Comparison of ENCODE assay signal across 8 mouse cellular contexts in genomic region chr16:17802839-17803674, GRCm38 (mm10). TPM values are rescaled to one million over a fixed set of nuclear protein-coding genes. Genes with fewer than 3 reads are reported as not detected.
A peak's percentile ranks its signal among the peaks of the same experiment; 100 is the strongest.
DNase-seq lines count a peak whose midpoint lies in the region; ATAC-seq and TF ChIP-seq lines count a peak whose summit lies in the region.

No protein-coding gene starts in this region.

- H3K4me2 ChIP-seq in embryonic facial prominence, embryonic 12.5 days (replicated peaks), result peak overlapping the region; percentile 50
- H3K4me2 ChIP-seq in hindbrain, embryonic 12.5 days (replicated peaks), result peak overlapping the region; percentile 55
- H3K4me2 ChIP-seq in limb, embryonic 12.5 days, result peak overlapping the region; percentile 60
- H3K4me2 ChIP-seq in midbrain, embryonic 16.5 days (ENCODE audit: low read length), result peak overlapping the region; percentile 83

- no peak overlapping the region for H3K27ac ChIP-seq in MEL (ENCODE audit: control insufficient read depth, low read depth, low read length)
- H3K27ac ChIP-seq in embryonic facial prominence, embryonic 12.5 days, result no peak overlapping the region
- H3K27ac ChIP-seq in hindbrain, embryonic 12.5 days, result no peak overlapping the region
- H3K27ac ChIP-seq in limb, embryonic 12.5 days, result no peak overlapping the region
- H3K27ac ChIP-seq in midbrain, embryonic 16.5 days (ENCODE audit: low read length), result no peak overlapping the region

- TF ChIP-seq EP300 in MEL (IDR thresholded peaks at IDR 0.05; ENCODE audit: low read depth in 1 of 2, low read length in 2 of 2), result no peak

- no peak for TF ChIP-seq RAD21 in MEL (IDR thresholded peaks at IDR 0.05; ENCODE audit: low read depth, low read length)

- H3K4me1 ChIP-seq in MEL (ENCODE audit: control insufficient read depth in 1 of 2, insufficient read depth in 2 of 2, low read length in 2 of 2), result peaks cover 2 to 28% of the 10 kb centered on the region in 2 experiments; a peak in 3 of 4 replicates
- H3K4me1 ChIP-seq in embryonic facial prominence, embryonic 12.5 days, result peaks cover 93% of the 10 kb centered on the region
- peaks cover 69% of the 10 kb centered on the region for H3K4me1 ChIP-seq in hindbrain, embryonic 12.5 days
- peaks cover 97% of the 10 kb centered on the region for H3K4me1 ChIP-seq in limb, embryonic 12.5 days (replicated peaks)
- peaks cover 36% of the 10 kb centered on the region for H3K4me1 ChIP-seq in midbrain, embryonic 16.5 days (ENCODE audit: control insufficient read depth, insufficient read depth, low read length)

- no peak overlapping the region for H3K9ac ChIP-seq in MEL (ENCODE audit: control insufficient read depth, low read depth, low read length, poor library complexity, severe bottlenecking)
- peak overlapping the region; percentile 42; the same call in 1 of the 2 replicates for H3K9ac ChIP-seq in embryonic facial prominence, embryonic 12.5 days
- H3K9ac ChIP-seq in hindbrain, embryonic 12.5 days, result peak overlapping the region; percentile 29
- peak overlapping the region; percentile 52; the same call in 1 of the 2 replicates for H3K9ac ChIP-seq in limb, embryonic 12.5 days (replicated peaks)
- peak overlapping the region; percentile 54; the same call in 1 of the 2 replicates for H3K9ac ChIP-seq in midbrain, embryonic 16.5 days (ENCODE audit: low read depth, low read length)

- WGBS in embryonic facial prominence, embryonic 12.5 days, result 5% methylated on average over 83 of the region's 83 CpGs
- 2% methylated on average over 83 of the region's 83 CpGs for WGBS in hindbrain, embryonic 12.5 days
- 3% methylated on average over 83 of the region's 83 CpGs for WGBS in limb, embryonic 12.5 days
- WGBS in midbrain, embryonic 16.5 days, result 1% methylated on average over 83 of the region's 83 CpGs

- no peak for ATAC-seq in cerebellum, adult (ENCODE audit: insufficient number of reproducible peaks, low FRiP score, low TSS enrichment)
- ATAC-seq in embryonic facial prominence, embryonic 12.5 days (ENCODE audit: insufficient number of reproducible peaks, insufficient read depth, low FRiP score, low TSS enrichment), result no peak
- no peak for ATAC-seq in hindbrain, embryonic 12.5 days (ENCODE audit: low FRiP score)
- no peak for ATAC-seq in limb, embryonic 12.5 days (ENCODE audit: insufficient number of reproducible peaks, insufficient read depth, low FRiP score, low TSS enrichment, low read depth)
- ATAC-seq in midbrain, embryonic 16.5 days, result no peak
- no peak for ATAC-seq in erythroid progenitor cell, adult 5-6 weeks (replicated peaks; ENCODE audit: low FRiP score, poor library complexity, severe bottlenecking)

- peaks cover 5% of the 10 kb centered on the region; the same call in 1 of the 2 replicates for H3K79me2 ChIP-seq in MEL (ENCODE audit: control insufficient read depth, insufficient read depth, low read length, poor library complexity)

- DNase-seq in cerebellum, adult 11-12 months, result peak; percentile 33
- no peak for DNase-seq in MEL (ENCODE audit: low read depth, low spot score)

- no peaks in the 10 kb centered on the region for H3K27me3 ChIP-seq in MEL (ENCODE audit: control insufficient read depth in 1 of 2, insufficient read depth in 2 of 2, low read length in 2 of 2)
- peaks cover 54% of the 10 kb centered on the region for H3K27me3 ChIP-seq in embryonic facial prominence, embryonic 12.5 days
- peaks cover 94% of the 10 kb centered on the region for H3K27me3 ChIP-seq in hindbrain, embryonic 12.5 days
- H3K27me3 ChIP-seq in limb, embryonic 12.5 days, result peaks cover 78% of the 10 kb centered on the region
- H3K27me3 ChIP-seq in midbrain, embryonic 16.5 days (ENCODE audit: control insufficient read depth, insufficient read depth, low read depth, low read length), result peaks cover 65% of the 10 kb centered on the region

- no peak overlapping the region for H3K4me3 ChIP-seq in MEL (ENCODE audit: control insufficient read depth in 1 of 2, insufficient read depth in 1 of 2, low read depth in 2 of 2, low read length in 2 of 2)
- H3K4me3 ChIP-seq in embryonic facial prominence, embryonic 12.5 days, result peak overlapping the region; percentile 29
- peak overlapping the region; percentile 31 for H3K4me3 ChIP-seq in hindbrain, embryonic 12.5 days
- peak overlapping the region; percentile 32 for H3K4me3 ChIP-seq in limb, embryonic 12.5 days (replicated peaks)
- H3K4me3 ChIP-seq in midbrain, embryonic 16.5 days (ENCODE audit: low read depth, low read length), result peak overlapping the region; percentile 42

- no peaks in the 10 kb centered on the region for H3K9me3 ChIP-seq in MEL (replicated peaks; ENCODE audit: insufficient read depth, low read length)
- no peaks in the 10 kb centered on the region for H3K9me3 ChIP-seq in embryonic facial prominence, embryonic 12.5 days
- H3K9me3 ChIP-seq in hindbrain, embryonic 12.5 days (replicated peaks), result no peaks in the 10 kb centered on the region
- H3K9me3 ChIP-seq in limb, embryonic 12.5 days, result no peaks in the 10 kb centered on the region
- no peaks in the 10 kb centered on the region for H3K9me3 ChIP-seq in midbrain, embryonic 16.5 days (replicated peaks; ENCODE audit: control insufficient read depth, low read length, poor library complexity, severe bottlenecking)

- peaks cover 0 to 4% of the 10 kb centered on the region in 2 experiments; a peak in 2 of 4 replicates for H3K36me3 ChIP-seq in MEL (ENCODE audit: control insufficient read depth in 1 of 2, insufficient read depth in 2 of 2, low read length in 2 of 2)
- peaks cover 12% of the 10 kb centered on the region for H3K36me3 ChIP-seq in embryonic facial prominence, embryonic 12.5 days
- no peaks in the 10 kb centered on the region for H3K36me3 ChIP-seq in hindbrain, embryonic 12.5 days
- peaks cover 55% of the 10 kb centered on the region for H3K36me3 ChIP-seq in limb, embryonic 12.5 days
- H3K36me3 ChIP-seq in midbrain, embryonic 16.5 days (ENCODE audit: control insufficient read depth, insufficient read depth, low read length), result no peaks in the 10 kb centered on the region

- peak in 2 of 3 experiments; percentile 12 to 21; a peak in 2 of 6 replicates for TF ChIP-seq CTCF in MEL (IDR thresholded peaks at IDR 0.05 in 2 of 3, conservative IDR thresholded peaks at IDR 0.05 in 1 of 3; ENCODE audit: control insufficient read depth in 1 of 3, insufficient read depth in 1 of 3, low read depth in 2 of 3, low read length in 3 of 3, poor library complexity in 1 of 3, severe bottlenecking in 1 of 3)

- TF ChIP-seq POLR2A in MEL (IDR thresholded peaks at IDR 0.05; ENCODE audit: control insufficient read depth in 1 of 2, insufficient read depth in 1 of 2, low read depth in 1 of 2, low read length in 2 of 2, poor library complexity in 1 of 2), result no peak

RNA-seq across cellular contexts. Expression of gene Scarf2, which starts 6.0 kb away (rescaled TPM):
- total RNA-seq in MEL (2012; rRNA removed), result 0.62 TPM in 2 replicates
- polyA plus RNA-seq in MEL (2012; ENCODE audit: insufficient read depth in 1 of 2, insufficient read length in 2 of 2, low read depth in 1 of 2, low replicate concordance in 2 of 2, missing spikeins in 1 of 2), result 1 to 10 TPM in 1 of 2 experiments, not detected in 1; 1.2 TPM
- polyA plus RNA-seq in embryonic facial prominence, embryonic 12.5 days (2016; fragmentation: Nextera tagmentation; extraction: Ambion mirVana), result 47.6 and 49.8 TPM in 2 replicates
- polyA plus RNA-seq in hindbrain, embryonic 12.5 days (2016; fragmentation: Nextera tagmentation; extraction: Ambion mirVana), result 21.0 and 26.5 TPM in 2 replicates
- 41.0 and 46.3 TPM in 2 replicates for polyA plus RNA-seq in limb, embryonic 12.5 days (2016; fragmentation: Nextera tagmentation; extraction: Ambion mirVana)
- 0.88 and 1.2 TPM in 2 replicates for polyA plus RNA-seq in midbrain, embryonic 16.5 days (2015; fragmentation: Nextera tagmentation; extraction: Ambion mirVana)
- total RNA-seq in erythroid progenitor cell, adult 5-6 weeks (2015; ENCODE audit: low replicate concordance), result 0.42 TPM in 1 of 2 replicates, not detected in the other
- total RNA-seq in erythroid progenitor cell, adult 5-6 weeks (2017; ENCODE audit: low replicate concordance), result not detected in 2 replicates

RNA-seq across cellular contexts. Expression of gene B830017H08Rik, which starts 29.9 kb away (rescaled TPM):
- not detected in 2 replicates for total RNA-seq in MEL (2012; rRNA removed)
- under 1 TPM in 1 of 2 experiments, not detected in 1; 0.06 TPM for polyA plus RNA-seq in MEL (2012; ENCODE audit: insufficient read depth in 1 of 2, insufficient read length in 2 of 2, low read depth in 1 of 2, low replicate concordance in 2 of 2, missing spikeins in 1 of 2)
- 0.47 and 0.70 TPM in 2 replicates for polyA plus RNA-seq in embryonic facial prominence, embryonic 12.5 days (2016; fragmentation: Nextera tagmentation; extraction: Ambion mirVana)
- 0.93 and 1.0 TPM in 2 replicates for polyA plus RNA-seq in hindbrain, embryonic 12.5 days (2016; fragmentation: Nextera tagmentation; extraction: Ambion mirVana)
- 0.27 and 0.56 TPM in 2 replicates for polyA plus RNA-seq in limb, embryonic 12.5 days (2016; fragmentation: Nextera tagmentation; extraction: Ambion mirVana)
- 3.8 and 4.2 TPM in 2 replicates for polyA plus RNA-seq in midbrain, embryonic 16.5 days (2015; fragmentation: Nextera tagmentation; extraction: Ambion mirVana)
- total RNA-seq in erythroid progenitor cell, adult 5-6 weeks (2015; ENCODE audit: low replicate concordance), result not detected in 2 replicates
- total RNA-seq in erythroid progenitor cell, adult 5-6 weeks (2017; ENCODE audit: low replicate concordance), result not detected in 2 replicates

RNA-seq across cellular contexts. Expression of gene Car15, which starts 35.1 kb away (rescaled TPM):
- 2.0 and 2.4 TPM in 2 replicates for total RNA-seq in MEL (2012; rRNA removed)
- polyA plus RNA-seq in MEL (2012; ENCODE audit: insufficient read depth in 1 of 2, insufficient read length in 2 of 2, low read depth in 1 of 2, low replicate concordance in 2 of 2, missing spikeins in 1 of 2), result 1 to 10 TPM in 1 of 2 experiments, not detected in 1; 3.6 TPM
- polyA plus RNA-seq in embryonic facial prominence, embryonic 12.5 days (2016; fragmentation: Nextera tagmentation; extraction: Ambion mirVana), result 2.6 and 3.3 TPM in 2 replicates
- 3.5 and 4.1 TPM in 2 replicates for polyA plus RNA-seq in hindbrain, embryonic 12.5 days (2016; fragmentation: Nextera tagmentation; extraction: Ambion mirVana)
- 2.9 and 3.6 TPM in 2 replicates for polyA plus RNA-seq in limb, embryonic 12.5 days (2016; fragmentation: Nextera tagmentation; extraction: Ambion mirVana)
- 3.3 and 4.4 TPM in 2 replicates for polyA plus RNA-seq in midbrain, embryonic 16.5 days (2015; fragmentation: Nextera tagmentation; extraction: Ambion mirVana)
- 7.1 and 9.7 TPM in 2 replicates for total RNA-seq in erythroid progenitor cell, adult 5-6 weeks (2015; ENCODE audit: low replicate concordance)
- 4.6 and 9.5 TPM in 2 replicates for total RNA-seq in erythroid progenitor cell, adult 5-6 weeks (2017; ENCODE audit: low replicate concordance)

RNA-seq across cellular contexts. Expression of gene Klhl22, which starts 43.6 kb away (rescaled TPM):
- total RNA-seq in MEL (2012; rRNA removed), result 93.6 and 97.0 TPM in 2 replicates
- polyA plus RNA-seq in MEL (2012; ENCODE audit: insufficient read depth in 1 of 2, insufficient read length in 2 of 2, low read depth in 1 of 2, low replicate concordance in 2 of 2, missing spikeins in 1 of 2), result 100 to 1,000 TPM in 1 of 2 experiments, 10 to 100 TPM in 1; 82.4 to 191 TPM
- 92.6 and 94.5 TPM in 2 replicates for polyA plus RNA-seq in embryonic facial prominence, embryonic 12.5 days (2016; fragmentation: Nextera tagmentation; extraction: Ambion mirVana)
- 63.9 and 64.7 TPM in 2 replicates for polyA plus RNA-seq in hindbrain, embryonic 12.5 days (2016; fragmentation: Nextera tagmentation; extraction: Ambion mirVana)
- 87.7 and 88.5 TPM in 2 replicates for polyA plus RNA-seq in limb, embryonic 12.5 days (2016; fragmentation: Nextera tagmentation; extraction: Ambion mirVana)
- polyA plus RNA-seq in midbrain, embryonic 16.5 days (2015; fragmentation: Nextera tagmentation; extraction: Ambion mirVana), result 86.0 and 89.4 TPM in 2 replicates
- total RNA-seq in erythroid progenitor cell, adult 5-6 weeks (2015; ENCODE audit: low replicate concordance), result 4.2 and 5.4 TPM in 2 replicates
- total RNA-seq in erythroid progenitor cell, adult 5-6 weeks (2017; ENCODE audit: low replicate concordance), result 3.7 and 3.9 TPM in 2 replicates

Comparison
In these comparisons a context has a peak if more than half of its experiments do, and no peak if none do; other contexts are left out.
1. H3K4me3 ChIP-seq: peak in embryonic facial prominence, embryonic 12.5 days (single experiment), hindbrain, embryonic 12.5 days (single experiment), limb, embryonic 12.5 days (single experiment) and midbrain, embryonic 16.5 days (single experiment); none in MEL (0 of 2).
2. Peak in every context shown above with its lines, with median percentiles within 50 percentile points of each other: H3K4me2 ChIP-seq.